Mouse (Mus musculus) bone marrow, adult 2 months (tissue): ENCODE results near the gene Mrps6.

Experiments
- CTCF ChIP-seq: fragments of 200-500 bp; IDR thresholded peaks from 2 replicates; pipeline ENCODE4 v1.5.1; 2011; ENCODE audit warnings: low read length, control low read depth; ENCODE audit not compliant: control insufficient read depth, insufficient read depth
- POLR2A ChIP-seq: fragments of 200-500 bp; IDR thresholded peaks from 2 replicates; pipeline ENCODE4 v1.6.1; 2011; ENCODE audit warnings: low read depth, mild to moderate bottlenecking, control low read depth, low read length, borderline replicate concordance; ENCODE audit not compliant: control insufficient read depth

DNA sequence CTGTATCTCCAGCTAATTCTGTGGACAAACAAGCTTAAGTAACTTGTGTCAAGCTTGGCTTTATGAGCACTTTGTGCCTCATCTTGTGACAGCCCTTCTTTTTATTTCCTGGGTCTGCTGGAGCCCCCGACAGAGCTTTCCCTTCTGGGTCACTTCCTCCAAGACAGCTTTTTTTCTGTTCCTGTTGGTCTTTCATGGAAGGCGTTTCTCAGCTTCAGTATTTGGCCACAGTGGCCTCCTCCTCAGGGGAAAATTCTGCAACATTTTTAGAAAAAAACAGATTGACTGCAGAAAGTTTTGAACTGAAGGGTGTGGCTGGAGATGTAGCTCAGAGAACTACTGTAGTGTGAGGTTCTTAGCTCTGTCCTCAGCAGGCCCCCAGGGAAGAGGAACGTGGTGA lies 31.2 kb downstream of the Mrps6 start:
- TF ChIP-seq CTCF: no peak
- TF ChIP-seq POLR2A: no peak
